Mouse (Mus musculus) urinary bladder, postnatal 36 days (tissue): Measurements from ENCODE around the gene Med22.

Experiments
- DNase-seq, 2 experiments: peaks; one replicate each; pipeline ENCODE4 v3.0.0; 2022; ENCODE audit warnings: low spot score in 2 of 2, mixed read lengths in 1 of 2

Med22 gene

GRCm38 (mm10) chr2:26870666-26871065, 39.8 kb downstream of the Med22 start:
- DNase-seq: no peak

GRCm38 (mm10) chr2:26864879-26865278, 45.6 kb downstream of the Med22 start, which contains the start of gene Abo:
TSS of gene Abo (minus strand) at chr2:26864979.
- peak in 1 of 2 experiments; percentile 24 for DNase-seq

- DNase-seq: no peak
Measured at GRCm38 (mm10) chr2:26862856-26863255, 47.6 kb downstream of the Med22 start.
